16 mouse cellular contexts compared by ENCODE assay signal in the genomic region with DNA sequence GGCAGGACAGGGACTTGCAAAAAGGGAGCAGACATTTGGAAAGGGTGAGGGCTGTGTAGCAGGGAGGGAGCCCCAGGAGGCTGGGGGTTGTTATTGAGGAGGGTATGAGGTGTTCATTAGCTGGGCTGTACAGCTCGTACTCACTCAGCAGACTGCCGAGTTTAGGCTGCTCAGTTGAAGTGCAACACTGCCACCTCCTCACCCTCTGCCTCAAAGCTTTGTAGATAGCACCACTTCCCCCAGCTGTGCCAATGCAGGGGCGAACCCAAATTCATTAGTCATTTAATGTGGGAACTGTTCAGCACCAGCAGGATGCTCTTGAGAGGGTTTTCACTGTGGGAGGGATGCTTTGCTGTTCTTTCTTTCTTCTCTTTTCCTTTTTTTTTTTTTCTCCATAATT.
DNase-seq lines count a peak whose midpoint lies in the region; ATAC-seq lines count a peak whose summit lies in the region.
"Had no signal": no experiment of that assay in that cellular context is flagged by ENCODE, and none has a peak within 500 bp of the region (broad histone marks: within the 10 kb centered on the region; RNA-seq: fewer than 3 reads in every experiment).

No protein-coding gene starts in this region.

- no peak overlapping the region for H3K4me2 ChIP-seq in midbrain, embryonic 13.5 days (replicated peaks)
- H3K4me2 ChIP-seq: liver, embryonic 11.5 days; lung, embryonic 14.5 days had no signal

- H3K27me3 ChIP-seq in midbrain, embryonic 13.5 days: no peaks in the 10 kb centered on the region

- no peaks in the 10 kb centered on the region for H3K9me3 ChIP-seq in midbrain, embryonic 13.5 days
- H3K9me3 ChIP-seq: heart, embryonic 10.5 days had no signal

- no peak overlapping the region for H3K9ac ChIP-seq in midbrain, embryonic 13.5 days (replicated peaks)
- H3K9ac ChIP-seq: lung, embryonic 14.5 days had no signal

- peak; percentile 89 for DNase-seq in right cerebral cortex, adult 18-20 months
- DNase-seq in right cerebral cortex, postnatal 4 days: no peak
- peak; percentile 55 to 79 for DNase-seq in layer of hippocampus, postnatal 14 days (ENCODE audit: low spot score in 2 of 2)
- DNase-seq in left cerebral cortex, postnatal 36 days (ENCODE audit: low spot score in 2 of 2): peak; percentile 75 to 76
- DNase-seq in spleen, postnatal 10 days (ENCODE audit: low spot score in 2 of 2): no peak
- no peak for DNase-seq in adrenal gland, postnatal 10 days
- DNase-seq in thymus, postnatal 0 days (ENCODE audit: low spot score): no peak
- DNase-seq: cerebellum, adult 11-12 months; gastrocnemius, postnatal 10 days; kidney, adult 18-20 months; lung, embryonic 14.5 days had no signal

- ATAC-seq in midbrain, embryonic 13.5 days: no peak
- ATAC-seq: hindbrain, embryonic 16.5 days; midbrain, embryonic 16.5 days had no signal

- no peak overlapping the region for H3K4me3 ChIP-seq in midbrain, embryonic 13.5 days (replicated peaks)
- H3K4me3 ChIP-seq: heart, embryonic 10.5 days had no signal

- intact Hi-C loops in left cerebral cortex, postnatal 36 days (cut with DNase I): loop anchor here (5.0 to 10.0 kb wide), 2 partner anchors 121 to 141 kb away; no protein-coding TSS in a partner anchor

- no peaks in the 10 kb centered on the region for H3K36me3 ChIP-seq in midbrain, embryonic 13.5 days
- H3K36me3 ChIP-seq: heart, embryonic 10.5 days had no signal

- no peaks in the 10 kb centered on the region for H3K4me1 ChIP-seq in midbrain, embryonic 13.5 days (replicated peaks)
- H3K4me1 ChIP-seq: heart, embryonic 10.5 days had no signal

- 65% methylated on average over 3 of the region's 3 CpGs for WGBS in midbrain, embryonic 13.5 days

- no peak overlapping the region for H3K27ac ChIP-seq in midbrain, embryonic 13.5 days
- H3K27ac ChIP-seq: heart, embryonic 10.5 days had no signal

Comparison
In these comparisons a context has a peak if more than half of its experiments do, and no peak if none do; other contexts are left out.
1. DNase-seq: peak in right cerebral cortex, adult 18-20 months (single experiment), layer of hippocampus, postnatal 14 days (2 of 2) and left cerebral cortex, postnatal 36 days (2 of 2); none in right cerebral cortex, postnatal 4 days (single experiment), spleen, postnatal 10 days (0 of 2), adrenal gland, postnatal 10 days (single experiment) and thymus, postnatal 0 days (single experiment).